Mouse (Mus musculus) induced T-regulatory cell, adult 2 months (primary cell): Measurements from ENCODE around the gene Fanca.
"Not testable (repeated sequence)": the region's sequence is repeated elsewhere in the genome, so short reads cannot be mapped to it uniquely, and the experiment has no call there.

Experiments
- DNase-seq: peaks from one replicate; pipeline ENCODE4 v3.0.0-alpha.2; 2012; ENCODE audit warnings: low read depth

Fanca gene

GRCm38 (mm10) chr8:123330701-123331100, 12.3 kb upstream of the Fanca start:
- no peak for DNase-seq

GRCm38 (mm10) chr8:123329961-123330360, 11.6 kb upstream of the Fanca start:
- DNase-seq = no peak

- DNase-seq = no peak
These were observed 11.0 kb upstream of the Fanca start for GRCm38 (mm10) chr8:123329350-123329749.

GRCm38 (mm10) chr8:123328552-123328951, 10.2 kb upstream of the Fanca start:
- DNase-seq = no peak

- DNase-seq = peak; percentile 92
These were observed 1.3 kb upstream of the Fanca start for GRCm38 (mm10) chr8:123319522-123320164.

- DNase-seq = no peak
These were observed 452 bp downstream of the Fanca start for GRCm38 (mm10) chr8:123317781-123318466.

GRCm38 (mm10) chr8:123308738-123309137, 9.6 kb downstream of the Fanca start:
- DNase-seq = no peak

- DNase-seq = no peak
These were observed 20.1 kb downstream of the Fanca start for GRCm38 (mm10) chr8:123298301-123298700.

- DNase-seq = no peak
These were observed 25.6 kb downstream of the Fanca start for GRCm38 (mm10) chr8:123292785-123293184.

GRCm38 (mm10) chr8:123292281-123292680, 26.1 kb downstream of the Fanca start:
- no peak for DNase-seq

- DNase-seq = no peak
These were observed 26.7 kb downstream of the Fanca start for GRCm38 (mm10) chr8:123291716-123292115.

GRCm38 (mm10) chr8:123290679-123291078, 27.7 kb downstream of the Fanca start:
- DNase-seq = no peak

GRCm38 (mm10) chr8:123290166-123290565, 28.2 kb downstream of the Fanca start:
- DNase-seq = peak; percentile 55

GRCm38 (mm10) chr8:123287362-123287761, 31.0 kb downstream of the Fanca start:
- peak; percentile 65 for DNase-seq

GRCm38 (mm10) chr8:123284493-123284892, 33.9 kb downstream of the Fanca start:
- no peak for DNase-seq

- DNase-seq = peak; percentile 56
These were observed 34.4 kb downstream of the Fanca start for GRCm38 (mm10) chr8:123283991-123284390.

GRCm38 (mm10) chr8:123282994-123283393, 35.4 kb downstream of the Fanca start:
- not testable (repeated sequence) for DNase-seq

- no peak for DNase-seq
These were observed 37.9 kb downstream of the Fanca start for GRCm38 (mm10) chr8:123280302-123281094.

- no peak for DNase-seq
These were observed 38.5 kb downstream of the Fanca start for GRCm38 (mm10) chr8:123279828-123280227.

GRCm38 (mm10) chr8:123278445-123278844, 39.9 kb downstream of the Fanca start:
- DNase-seq = no peak

- DNase-seq = no peak
These were observed 43.3 kb downstream of the Fanca start for GRCm38 (mm10) chr8:123275096-123275495.

- no peak for DNase-seq
These were observed 43.9 kb downstream of the Fanca start for GRCm38 (mm10) chr8:123274447-123274846.

GRCm38 (mm10) chr8:123271901-123272300, 46.5 kb downstream of the Fanca start:
- DNase-seq = no peak
